Mouse (Mus musculus): Measurements from ENCODE around the gene Atp5b.
"Not testable (repeated sequence)": the region's sequence is repeated elsewhere in the genome, so short reads cannot be mapped to it uniquely, and the experiment has no call there.

Gene Atp5b

DNA sequence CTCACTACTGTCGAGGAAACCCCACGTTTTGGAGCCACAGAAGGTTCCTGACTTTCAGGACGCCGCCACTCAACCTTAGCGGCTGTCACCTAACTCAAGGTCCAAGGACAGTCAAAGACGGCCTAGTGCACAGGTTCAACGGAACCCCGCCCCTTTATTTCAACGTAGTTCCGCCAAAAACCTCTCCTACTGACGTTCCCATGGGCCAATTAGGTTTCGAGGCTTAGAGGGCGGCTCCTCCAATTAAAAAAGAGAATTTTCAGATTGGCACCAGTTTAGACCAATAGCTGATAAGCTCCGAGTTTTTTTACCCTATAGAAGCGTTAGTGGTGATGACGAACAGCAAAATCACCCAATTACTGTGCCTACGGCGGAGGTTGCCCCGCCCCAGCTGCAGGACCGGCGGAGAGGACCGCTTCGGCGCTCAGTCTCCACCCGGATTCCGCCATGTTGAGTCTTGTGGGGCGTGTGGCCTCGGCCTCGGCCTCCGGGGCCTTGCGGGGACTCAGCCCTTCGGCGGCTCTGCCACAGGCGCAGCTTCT is at the start of gene Atp5b:
Atp5b (plus strand) TSS at position 394 of the 542 bp plus-strand sequence.
- in situ Hi-C loops (cut with MseI, MboI) = no loop called here

DNA sequence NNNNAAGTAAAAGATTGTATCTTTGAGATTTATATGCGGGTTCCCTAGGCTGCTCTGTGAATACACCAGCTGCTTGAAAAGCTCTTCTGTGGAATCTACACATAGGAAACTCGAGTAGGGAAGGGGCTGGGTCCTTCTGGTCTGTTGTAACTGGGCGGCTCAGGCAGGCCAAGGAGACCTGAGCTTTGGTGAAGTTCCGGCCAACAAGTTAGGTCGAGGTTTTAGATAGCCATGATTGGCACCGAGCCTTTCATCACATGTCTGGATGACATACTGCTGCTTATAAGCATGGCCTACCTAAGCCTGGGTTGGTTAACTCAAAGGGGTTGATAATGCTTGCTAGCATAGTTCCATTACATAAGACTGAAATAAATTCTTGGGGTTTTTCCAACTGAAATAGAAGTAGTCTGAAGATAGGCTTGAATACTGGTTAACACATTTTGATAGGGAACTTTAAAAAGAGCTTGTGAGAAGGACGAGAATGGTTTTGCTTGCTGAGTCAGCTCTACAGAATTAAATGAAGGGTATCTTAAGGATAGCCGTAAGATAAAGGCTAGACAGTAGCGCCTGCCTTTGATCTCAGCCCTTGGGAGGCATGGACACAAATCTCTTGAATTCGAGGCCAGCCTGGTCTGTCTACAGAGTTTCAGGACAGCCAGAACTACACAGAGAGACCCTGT is 46.2 kb upstream of the Atp5b start:
- in situ Hi-C loops (cut with MseI, MboI) = no loop called here

DNA sequence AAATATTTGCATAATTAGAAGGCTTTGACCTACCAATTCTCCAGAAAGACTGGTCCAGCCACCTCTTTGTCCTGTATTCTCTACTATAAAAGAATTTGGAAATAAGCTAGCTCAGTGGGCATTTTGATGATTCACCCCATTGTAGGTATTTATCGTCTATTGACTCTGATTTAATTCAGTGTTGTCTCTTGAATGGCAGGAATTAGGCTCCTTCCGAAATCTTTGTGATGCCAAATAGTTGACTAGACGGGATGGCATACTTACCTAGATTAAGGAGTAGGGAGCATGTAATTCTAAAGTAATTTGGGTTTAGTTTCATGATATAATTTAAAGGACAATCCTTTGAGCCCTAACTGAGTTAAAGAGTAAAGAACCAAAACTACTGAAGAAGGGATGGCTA is 45.2 kb upstream of the Atp5b start:
- in situ Hi-C loops (cut with MseI, MboI) = no loop called here

DNA sequence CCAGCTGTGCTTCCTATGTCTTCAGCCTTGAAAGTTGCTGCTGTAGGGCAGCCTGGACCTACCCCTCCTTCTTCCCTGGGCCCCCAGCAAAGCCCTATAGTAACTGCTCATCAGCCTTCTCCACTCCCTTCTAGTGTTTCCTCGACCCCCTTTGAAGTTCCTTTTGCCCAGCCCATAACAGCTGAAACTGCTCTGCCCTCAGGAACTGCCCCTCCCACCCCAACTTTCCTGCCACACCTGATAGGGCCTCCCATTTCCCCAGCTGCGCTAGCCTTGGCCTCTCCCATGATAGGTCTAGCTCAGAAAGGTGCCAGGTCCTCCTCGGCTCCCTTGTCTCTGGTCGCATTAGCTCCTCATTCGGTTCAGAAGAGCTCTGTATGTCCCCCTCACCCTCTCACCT is 43.9 kb upstream of the Atp5b start:
- in situ Hi-C loops (cut with MseI, MboI) = no loop called here

DNA sequence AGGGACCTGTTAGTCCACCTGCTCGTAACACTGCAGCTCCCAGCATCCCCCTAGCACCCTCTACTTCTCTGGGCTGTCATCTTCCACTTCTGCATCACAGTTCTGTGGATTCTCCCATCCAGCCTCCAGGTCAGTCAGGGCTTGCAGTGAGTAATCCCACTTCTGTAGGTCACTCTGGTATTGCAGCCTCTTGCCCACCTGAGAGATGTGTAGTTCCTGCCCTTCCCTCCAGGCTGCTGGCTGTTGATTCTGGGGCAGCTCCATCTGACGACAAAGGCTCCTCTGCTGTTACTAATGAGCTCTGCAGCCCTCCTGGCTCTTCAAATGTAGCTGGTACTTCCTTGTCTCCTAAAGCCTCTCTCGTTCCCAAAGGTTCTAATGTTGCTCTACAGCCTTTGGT is 43.2 kb upstream of the Atp5b start:
- in situ Hi-C loops (cut with MseI, MboI) = no loop called here

DNA sequence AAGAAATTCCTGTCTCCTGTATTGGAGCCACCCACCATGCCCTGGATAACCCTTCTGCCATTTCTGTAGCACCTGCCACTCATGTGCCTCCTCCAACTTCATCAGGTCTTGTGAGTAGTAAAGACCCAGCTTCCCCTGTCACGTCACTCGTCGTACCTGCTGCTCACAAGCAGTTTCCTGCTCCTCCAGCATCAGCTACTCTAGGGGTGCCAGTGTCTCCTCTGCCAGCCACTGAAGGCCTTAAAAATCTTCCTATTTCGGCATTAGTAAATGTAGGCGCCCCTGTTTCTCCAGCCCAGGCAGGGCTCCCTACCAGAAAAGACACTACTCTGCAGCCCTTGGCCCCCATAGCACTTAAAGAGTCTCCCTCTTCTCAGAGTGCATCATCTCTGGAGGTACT is 42.8 kb upstream of the Atp5b start:
- in situ Hi-C loops (cut with MseI, MboI) = no loop called here

DNA sequence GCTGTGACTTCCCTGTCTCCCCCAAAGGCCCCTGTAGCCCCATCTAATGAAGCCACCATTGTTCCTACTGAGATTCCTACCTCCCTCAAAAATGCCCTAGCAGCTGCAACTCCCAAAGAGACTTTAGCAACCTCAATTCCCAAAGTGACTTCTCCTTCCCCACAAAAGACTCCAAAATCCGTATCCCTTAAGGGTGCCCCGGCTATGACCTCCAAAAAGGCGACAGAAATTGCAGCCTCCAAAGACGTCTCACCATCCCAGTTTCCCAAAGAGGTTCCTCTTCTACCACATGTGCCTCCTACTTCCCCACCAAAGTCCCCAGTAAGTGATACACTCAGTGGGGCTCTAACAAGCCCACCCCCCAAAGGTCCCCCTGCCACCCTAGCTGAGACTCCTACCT is 41.4 kb upstream of the Atp5b start:
- in situ Hi-C loops (cut with MseI, MboI) = no loop called here

DNA sequence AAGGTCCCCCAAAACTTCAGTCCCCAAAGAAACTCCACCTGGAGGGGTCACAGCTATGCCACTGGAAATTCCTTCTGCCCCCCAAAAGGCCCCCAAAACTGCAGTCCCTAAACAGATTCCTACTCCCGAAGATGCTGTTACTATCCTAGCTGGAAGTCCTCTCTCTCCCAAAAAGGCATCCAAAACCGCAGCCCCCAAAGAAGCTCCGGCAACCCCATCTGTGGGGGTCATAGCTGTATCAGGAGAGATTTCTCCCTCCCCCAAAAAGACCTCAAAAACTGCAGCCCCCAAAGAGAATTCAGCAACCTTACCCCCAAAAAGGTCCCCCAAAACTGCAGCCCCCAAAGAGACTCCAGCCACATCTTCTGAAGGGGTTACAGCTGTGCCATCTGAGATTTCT is 40.6 kb upstream of the Atp5b start:
- in situ Hi-C loops (cut with MseI, MboI) = no loop called here

DNA sequence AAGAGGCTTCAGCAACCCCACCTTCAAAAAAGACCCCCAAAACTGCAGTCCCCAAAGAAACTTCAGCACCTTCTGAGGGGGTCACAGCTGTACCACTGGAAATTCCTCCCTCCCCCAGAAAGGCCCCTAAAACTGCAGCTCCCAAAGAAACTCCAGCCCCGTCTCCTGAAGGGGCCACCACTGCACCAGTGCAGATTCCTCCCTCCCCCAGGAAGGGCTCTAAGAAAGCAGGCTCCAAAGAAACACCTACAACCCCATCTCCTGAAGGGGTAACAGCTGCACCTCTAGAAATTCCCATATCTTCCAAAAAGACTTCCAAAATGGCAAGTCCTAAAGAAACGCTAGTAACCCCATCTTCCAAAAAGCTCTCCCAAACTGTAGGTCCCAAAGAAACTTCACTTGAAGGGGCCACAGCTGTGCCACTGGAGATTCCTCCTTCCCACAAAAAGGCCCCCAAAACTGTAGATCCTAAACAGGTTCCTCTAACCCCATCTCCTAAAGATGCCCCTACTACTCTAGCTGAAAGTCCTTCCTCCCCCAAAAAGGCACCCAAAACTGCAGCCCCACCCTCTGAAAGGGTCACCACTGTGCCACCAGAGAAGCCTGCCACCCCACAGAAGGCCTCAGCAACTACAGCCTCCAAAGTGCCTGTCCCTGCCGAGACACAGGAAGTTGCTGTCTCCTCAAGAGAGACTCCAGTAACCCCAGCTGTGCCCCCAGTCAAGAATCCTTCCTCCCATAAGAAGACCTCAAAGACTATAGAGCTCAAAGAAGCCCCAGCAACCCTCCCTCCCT is 39.8 kb upstream of the Atp5b start:
- in situ Hi-C loops (cut with MseI, MboI) = no loop called here

DNA sequence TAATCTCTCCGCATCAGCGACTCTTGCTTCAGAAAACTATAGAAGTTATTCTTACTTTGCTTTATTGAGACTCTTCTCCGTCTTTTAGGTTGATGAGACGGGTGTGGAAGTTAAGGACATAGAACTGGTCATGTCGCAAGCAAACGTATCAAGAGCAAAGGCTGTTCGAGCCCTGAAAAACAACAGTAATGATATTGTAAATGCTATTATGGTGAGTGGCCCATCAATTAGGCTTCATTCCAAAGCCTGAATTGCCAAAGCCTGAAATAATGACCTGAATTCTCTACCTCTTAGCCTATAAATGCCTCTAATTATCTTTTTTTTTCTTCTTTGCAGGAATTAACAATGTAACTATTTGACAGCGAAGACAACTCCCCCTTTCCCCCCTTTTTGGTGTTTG is 34.9 kb upstream of the Atp5b start:
- in situ Hi-C loops (cut with MseI, MboI) = no loop called here

DNA sequence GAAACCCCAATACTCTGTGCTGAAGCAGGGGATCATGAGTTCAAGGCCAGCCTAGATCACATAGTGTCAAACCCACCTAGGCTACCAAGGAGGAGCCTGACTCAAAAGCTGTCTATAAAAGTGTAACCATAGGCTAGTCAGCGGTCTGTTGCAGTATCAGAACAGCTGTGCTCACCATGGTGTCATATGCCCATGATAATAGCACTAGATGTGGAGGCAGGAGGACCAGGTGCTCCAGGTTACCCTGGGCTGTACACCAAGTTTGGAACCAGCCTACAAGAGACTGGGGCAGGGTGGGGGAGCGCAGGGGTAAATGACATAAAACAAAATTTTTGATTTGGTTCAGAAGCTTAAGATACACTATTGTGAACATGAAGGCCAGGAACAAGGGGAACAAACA is 33.3 kb upstream of the Atp5b start:
- in situ Hi-C loops (cut with MseI, MboI) = no loop called here

DNA sequence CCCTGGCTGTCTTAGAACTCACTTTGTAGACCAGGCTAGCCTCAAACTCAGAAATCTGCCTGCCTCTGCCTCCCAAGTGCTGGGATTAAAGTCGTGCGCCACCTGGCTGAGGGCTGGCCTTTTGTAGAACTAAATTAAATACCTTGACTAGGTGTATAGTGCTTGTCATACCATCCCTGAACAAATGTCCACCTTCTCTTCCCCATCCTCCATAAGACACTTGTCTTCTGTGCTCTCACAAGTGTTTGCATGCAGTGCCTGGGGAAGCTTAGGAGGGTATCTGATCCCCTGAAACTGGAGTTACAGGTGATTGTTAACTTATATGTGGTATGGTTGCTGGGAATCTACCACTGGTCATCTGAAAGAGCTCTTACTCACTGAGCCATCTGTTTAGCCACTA is 32.7 kb upstream of the Atp5b start:
- in situ Hi-C loops (cut with MseI, MboI) = no loop called here

DNA sequence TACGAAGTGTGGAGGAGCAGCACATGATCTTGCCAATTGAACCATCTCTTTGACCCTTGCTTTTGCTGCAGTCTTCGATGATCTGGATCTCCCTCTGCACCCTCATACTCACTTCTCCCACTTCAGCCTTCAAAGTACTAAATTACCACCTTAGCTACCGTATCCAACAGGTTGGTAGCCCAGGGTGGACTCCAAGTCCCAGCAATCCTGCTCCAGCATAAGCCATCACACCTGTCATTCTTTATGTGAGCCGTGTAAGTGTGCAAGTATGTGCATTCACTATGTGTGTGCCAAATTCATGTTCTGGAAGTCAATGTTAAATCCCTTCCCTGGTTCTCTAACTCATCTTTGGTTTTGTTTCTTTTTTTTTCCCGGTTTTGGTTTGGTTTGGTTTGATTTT is 31.5 kb upstream of the Atp5b start:
- in situ Hi-C loops (cut with MseI, MboI) = no loop called here

DNA sequence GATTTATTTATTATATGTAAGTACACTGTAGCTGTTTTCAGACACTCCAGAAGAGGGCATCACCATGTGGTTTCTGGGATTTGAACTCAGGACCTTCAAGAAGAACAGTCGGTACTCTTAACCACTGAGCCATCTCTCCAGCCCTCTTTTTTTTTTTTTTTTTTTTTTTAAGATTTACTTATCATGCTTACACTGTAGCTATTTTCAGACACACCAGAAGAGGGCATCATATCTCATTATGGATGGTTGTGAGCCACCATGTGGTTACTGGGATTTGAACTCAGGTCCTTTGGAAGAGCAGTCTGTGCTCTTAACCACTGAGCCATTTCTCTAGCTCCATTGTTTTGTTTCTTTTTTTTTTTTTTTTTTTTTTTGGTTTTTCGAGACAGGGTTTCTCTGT is 30.9 kb upstream of the Atp5b start:
- in situ Hi-C loops (cut with MseI, MboI) = not testable (repeated sequence)

DNA sequence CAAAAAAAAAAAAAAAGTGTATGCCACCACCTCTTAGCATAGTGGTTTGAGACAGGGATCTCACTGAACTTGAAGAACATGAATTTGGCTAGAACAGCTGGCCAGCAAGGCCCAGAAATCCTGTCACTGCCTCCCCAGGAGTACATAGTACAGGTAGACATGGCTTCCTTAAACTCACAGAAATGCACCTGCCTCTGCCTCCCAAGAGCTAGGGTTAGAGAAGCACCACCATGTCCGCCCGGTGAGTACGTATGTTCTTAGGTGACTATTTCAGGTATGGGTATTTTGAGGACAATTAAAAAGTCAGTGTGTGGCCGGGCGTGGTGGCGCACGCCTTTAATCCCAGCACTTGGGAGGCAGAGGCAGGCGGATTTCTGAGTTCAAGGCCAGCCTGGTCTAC is 30.1 kb upstream of the Atp5b start:
- in situ Hi-C loops (cut with MseI, MboI) = no loop called here

DNA sequence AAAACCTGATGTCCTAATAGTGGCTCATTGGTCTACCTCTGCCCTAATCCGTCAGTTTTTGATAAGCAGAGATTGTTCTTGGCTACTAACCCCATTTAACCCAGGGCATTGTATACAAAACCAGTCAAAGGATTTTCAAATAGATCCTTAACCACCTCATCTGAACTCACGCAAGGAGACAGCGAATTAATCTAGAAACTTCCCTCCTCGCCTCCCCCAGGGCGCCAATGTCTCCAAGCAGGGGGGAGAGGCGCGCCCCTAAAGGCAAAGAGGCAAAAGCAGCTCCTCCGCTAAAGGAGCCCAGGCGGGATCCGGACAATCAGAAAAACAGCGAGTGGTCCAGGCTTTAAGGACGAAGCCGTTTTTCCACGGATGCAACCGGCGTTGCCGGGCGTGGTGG is 24.9 kb upstream of the Atp5b start:
- in situ Hi-C loops (cut with MseI, MboI) = no loop called here

DNA sequence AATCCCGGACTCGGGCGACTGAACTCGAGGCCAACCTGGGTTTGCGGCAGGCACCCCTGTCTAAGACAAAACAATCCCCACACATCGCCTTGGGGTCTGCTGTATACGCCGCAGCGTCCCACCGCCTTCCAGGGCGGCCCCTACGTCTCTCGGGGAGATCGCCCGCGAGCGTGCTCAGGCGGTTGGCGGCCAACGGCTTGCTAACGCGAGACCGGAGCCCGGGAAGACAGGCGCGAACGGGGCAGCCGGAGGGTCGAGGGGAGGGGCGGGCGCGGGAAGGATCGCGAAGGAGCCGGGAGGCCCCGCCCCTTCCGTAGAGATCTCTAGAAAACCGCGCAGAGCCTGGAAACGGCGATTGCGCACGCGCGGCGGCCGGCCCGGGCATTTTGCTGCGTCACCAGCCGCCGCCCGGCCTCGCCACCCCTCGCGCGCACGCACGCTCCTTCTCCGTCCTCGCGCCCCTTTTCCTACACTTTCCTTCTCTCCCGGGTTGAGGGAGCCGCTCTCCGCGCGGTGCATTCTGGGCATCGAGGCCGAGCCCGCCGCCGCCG is 24.4 kb upstream of the Atp5b start, which contains the start of gene Ptges3:
Ptges3 (plus strand) TSS at position 354 of the 551 bp plus-strand sequence.
- in situ Hi-C loops (cut with MseI, MboI) = no loop called here

DNA sequence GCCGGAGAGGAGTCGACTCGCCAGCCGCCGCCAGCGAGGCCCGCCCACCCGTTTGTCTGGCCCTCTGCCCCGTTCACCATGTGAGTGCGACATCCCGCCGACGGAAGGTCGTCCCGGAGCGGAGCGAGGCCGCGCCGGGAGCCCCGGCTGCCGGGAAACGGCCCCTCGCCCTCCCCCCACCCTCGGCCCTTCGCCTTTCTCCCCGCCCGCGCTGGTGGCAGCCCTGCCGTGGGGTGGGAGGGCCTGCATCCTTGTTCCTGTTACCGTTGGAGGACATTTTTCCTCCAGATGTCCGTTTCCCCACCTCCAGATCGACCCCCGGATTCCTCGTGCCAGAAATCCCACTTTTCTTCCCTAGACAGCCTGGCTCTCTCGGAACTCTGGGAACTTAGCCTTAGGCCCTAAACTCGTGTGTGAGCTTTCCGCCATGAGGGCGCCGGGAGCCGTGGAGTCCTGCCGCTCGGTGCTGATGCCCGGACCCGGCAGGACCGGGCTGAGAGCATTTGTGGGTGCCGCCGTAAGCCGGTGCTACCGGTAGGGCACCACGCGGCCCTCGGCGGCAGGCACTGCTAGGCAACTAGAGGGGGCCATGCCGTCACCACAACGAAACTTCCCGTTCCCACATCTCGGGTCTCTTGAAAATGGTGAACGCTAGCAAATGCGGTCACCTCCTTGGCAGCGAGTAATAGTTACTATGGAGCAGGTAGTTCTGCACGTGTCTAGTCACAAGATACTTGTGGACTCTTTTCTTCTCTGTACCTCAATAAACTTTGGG is 23.7 kb upstream of the Atp5b start:
- in situ Hi-C loops (cut with MseI, MboI) = no loop called here

DNA sequence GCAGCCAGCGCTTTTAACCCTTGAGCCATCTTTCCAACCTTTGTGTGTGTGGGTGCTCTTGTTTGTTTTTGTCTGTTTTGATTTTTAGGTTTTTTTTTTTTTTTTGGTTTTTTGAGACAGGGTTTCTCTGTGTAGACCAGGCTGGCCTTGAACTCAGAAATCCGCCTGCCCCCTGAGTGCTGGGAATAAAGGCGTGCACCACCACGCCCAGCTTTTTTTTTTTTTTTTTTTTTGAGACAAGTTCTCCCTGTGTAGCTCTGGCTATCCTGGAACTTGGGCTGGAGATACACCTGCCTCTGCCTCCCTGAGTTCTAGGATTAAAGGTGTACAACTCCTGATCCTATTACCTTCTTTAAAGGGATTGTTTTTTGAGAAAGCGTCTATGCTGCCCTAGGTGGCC is 22.0 kb upstream of the Atp5b start:
- in situ Hi-C loops (cut with MseI, MboI) = no loop called here

DNA sequence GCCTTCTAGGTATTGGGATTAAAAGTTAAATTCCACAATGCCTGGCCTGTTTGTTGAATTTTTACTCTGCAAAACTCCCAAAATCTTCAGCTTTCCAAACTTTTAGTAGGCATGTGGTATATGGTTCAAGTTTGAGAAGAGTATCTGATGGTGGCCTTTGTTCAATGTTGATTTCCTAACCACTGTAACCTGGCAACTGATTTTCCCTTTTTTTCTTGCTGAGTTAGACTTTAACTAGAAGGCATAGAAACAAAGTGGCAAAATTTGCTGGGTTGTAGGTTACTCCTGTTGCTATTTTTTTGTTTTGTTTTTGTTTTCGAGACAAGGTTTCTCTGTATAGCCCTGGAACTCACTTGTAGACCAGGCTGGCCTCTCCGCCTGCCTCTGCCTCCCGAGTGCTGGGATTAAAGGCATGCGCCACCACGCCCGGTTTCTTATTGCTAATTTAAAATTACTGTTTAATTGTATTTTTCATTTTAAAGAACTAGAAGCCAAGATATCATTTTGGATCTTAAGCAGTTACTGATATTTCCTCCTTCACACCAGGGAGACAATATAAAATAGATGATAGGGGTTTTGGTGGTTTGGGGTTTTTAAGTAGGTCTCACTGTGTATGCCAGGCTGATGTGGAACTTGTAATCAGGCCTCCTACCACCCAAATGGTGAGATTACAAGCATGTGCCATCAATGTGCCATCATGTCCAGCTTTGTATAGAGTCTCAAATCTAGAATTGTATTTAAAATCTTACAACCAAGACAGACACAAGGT is 20.7 kb upstream of the Atp5b start:
- in situ Hi-C loops (cut with MseI, MboI) = no loop called here

DNA sequence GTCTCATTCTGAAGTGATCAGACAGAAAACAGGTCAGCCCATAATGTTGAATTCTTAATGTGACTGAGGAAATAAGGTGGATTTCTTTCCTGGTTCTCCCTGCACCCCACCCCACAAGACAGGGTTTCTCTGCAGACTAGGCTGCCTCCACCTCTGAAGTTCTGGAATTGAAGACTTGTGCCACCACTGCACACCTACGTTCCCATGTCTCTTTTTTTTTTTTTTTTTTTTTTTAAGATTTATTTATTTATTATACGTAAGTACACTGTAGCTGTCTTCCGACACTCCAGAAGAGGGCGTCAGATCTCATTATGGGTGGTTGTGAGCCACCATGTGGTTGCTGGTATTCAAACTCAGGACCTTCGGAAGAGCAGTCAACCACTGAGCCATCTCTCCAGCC is 17.0 kb upstream of the Atp5b start:
- in situ Hi-C loops (cut with MseI, MboI) = no loop called here
